Mouse (Mus musculus): ENCODE measurements around the gene Heg1. TPM values are rescaled to one million over a fixed set of nuclear protein-coding genes. Genes with fewer than 3 reads are reported as not detected.

The Heg1 gene
- total and polyA plus RNA-seq, 3 experiments, result 40.8 to 77.1 (median 67.2) TPM

GRCm38 (mm10) chr16:33742233-33742632 is 58.1 kb downstream of the Heg1 start:
- Histone ChIP-seq H3K4me2 (ENCODE audit: insufficient read depth, low read depth, poor library complexity, severe bottlenecking) (no peak overlapping the region), H3K9ac (ENCODE audit: insufficient read depth, low read depth) (no peak overlapping the region), H3K36me3 (replicated peaks in 1 of 2; ENCODE audit: control insufficient read depth in 1 of 2, insufficient read depth in 1 of 2, low read length in 1 of 2) (peaks cover 71 to 84% of the 10 kb centered on the region in 2 experiments), H3K4me3 (replicated peaks in 1 of 3; ENCODE audit: low read depth in 2 of 3, low read length in 2 of 3, poor library complexity in 1 of 3) (no peak overlapping the region), H3K27ac (ENCODE audit: insufficient read depth, low read depth) (peak overlapping the region; percentile 21; the same call in 1 of the 2 replicates), H3K27me3 (replicated peaks) (no peaks in the 10 kb centered on the region), H3K79me2 (replicated peaks; ENCODE audit: control insufficient read depth, extremely low read depth, insufficient read depth, poor library complexity, severe bottlenecking) (peaks cover 9% of the 10 kb centered on the region), H3K4me1 (ENCODE audit: control insufficient read depth in 1 of 2, insufficient read depth in 2 of 2) (peaks cover 29 to 95% of the 10 kb centered on the region in 2 experiments), H3K9me3 (replicated peaks; ENCODE audit: low read length) (no peaks in the 10 kb centered on the region)
- in situ Hi-C loops (cut with MboI; ENCODE audit: low pct_ligation_motif_present, low pct_unique_long_range_greater_than_20kb, low sequenced_read_pairs) (loop anchor here (10.0 kb wide), 1 partner anchor 437 kb away; no protein-coding TSS in a partner anchor), dilution Hi-C loops (cut with MboI; ENCODE audit: extremely low pct_ligation_motif_present, extremely low pct_unique_long_range_greater_than_20kb, low sequenced_read_pairs) (no loop called here)
- no peak for DNase-seq (ENCODE audit: extremely low read depth)
- TF ChIP-seq SMC3 (IDR thresholded peaks at IDR 0.05; ENCODE audit: low read depth, low read length) (no peak), MAZ (IDR thresholded peaks at IDR 0.05; ENCODE audit: low read depth, low read length) (no peak), POLR2AphosphoS2 (IDR thresholded peaks at IDR 0.05; ENCODE audit: low read depth, low read length) (no peak), IRF4 (IDR thresholded peaks at IDR 0.05; ENCODE audit: low read depth, low read length) (no peak), MAX (IDR thresholded peaks at IDR 0.05; ENCODE audit: low read length) (no peak)

GRCm38 (mm10) chr16:33744622-33745419 is 60.7 kb downstream of the Heg1 start:
- dilution Hi-C loops (cut with MboI; ENCODE audit: extremely low pct_ligation_motif_present, extremely low pct_unique_long_range_greater_than_20kb, low sequenced_read_pairs) (no loop called here), in situ Hi-C loops (cut with MboI; ENCODE audit: low pct_ligation_motif_present, low pct_unique_long_range_greater_than_20kb, low sequenced_read_pairs) (loop anchor here (5.0 to 10.0 kb wide), 2 partner anchors 57 to 440 kb away; no protein-coding TSS in a partner anchor)
- Histone ChIP-seq H3K9ac (ENCODE audit: insufficient read depth, low read depth) (no peak overlapping the region; the same call in 1 of the 2 replicates), H3K36me3 (replicated peaks in 1 of 2; ENCODE audit: control insufficient read depth in 1 of 2, insufficient read depth in 1 of 2, low read length in 1 of 2) (peaks cover 73 to 83% of the 10 kb centered on the region in 2 experiments), H3K79me2 (replicated peaks; ENCODE audit: control insufficient read depth, extremely low read depth, insufficient read depth, poor library complexity, severe bottlenecking) (peaks cover 5% of the 10 kb centered on the region), H3K27ac (ENCODE audit: insufficient read depth, low read depth) (peak overlapping the region; percentile 93), H3K4me3 (replicated peaks in 1 of 3; ENCODE audit: low read depth in 2 of 3, low read length in 2 of 3, poor library complexity in 1 of 3) (peak overlapping the region in 1 of 3 experiments; percentile 13), H3K4me2 (ENCODE audit: insufficient read depth, low read depth, poor library complexity, severe bottlenecking) (peak overlapping the region; percentile 78), H3K9me3 (replicated peaks; ENCODE audit: low read length) (no peaks in the 10 kb centered on the region), H3K4me1 (ENCODE audit: control insufficient read depth in 1 of 2, insufficient read depth in 2 of 2) (peaks cover 27 to 81% of the 10 kb centered on the region in 2 experiments), H3K27me3 (replicated peaks) (no peaks in the 10 kb centered on the region)
- peak; percentile 62 for DNase-seq (ENCODE audit: extremely low read depth)
- TF ChIP-seq MEF2A (IDR thresholded peaks at IDR 0.05; ENCODE audit: borderline replicate concordance, low read depth, low read length) (0 out of 2 replicates have a peak, but pooled peaks have one; percentile 34), SMC3 (IDR thresholded peaks at IDR 0.05; ENCODE audit: low read depth, low read length) (peak; percentile 70), ZMIZ1 (IDR thresholded peaks at IDR 0.05; ENCODE audit: low read depth, low read length) (no peak), NELFE (IDR thresholded peaks at IDR 0.05; ENCODE audit: low read depth, low read length) (peak; percentile 40; the same call in 1 of the 2 replicates), RAD21 (IDR thresholded peaks at IDR 0.05; ENCODE audit: low read depth, low read length) (peak; percentile 92), MAFK (IDR thresholded peaks at IDR 0.05; ENCODE audit: insufficient replicate concordance, low read length) (no peak), SIN3A (IDR thresholded peaks at IDR 0.05; ENCODE audit: low read length) (peak; percentile 41; the same call in 1 of the 2 replicates), MXI1 (IDR thresholded peaks at IDR 0.05; ENCODE audit: low read depth, low read length) (no peak), ZC3H11A (IDR thresholded peaks at IDR 0.05; ENCODE audit: low read depth, low read length) (peak; percentile 22; the same call in 1 of the 2 replicates), JUND (conservative IDR thresholded peaks at IDR 0.05; ENCODE audit: low read depth, low read length) (no peak), MYC (IDR thresholded peaks at IDR 0.05; ENCODE audit: low read depth, low read length) (0 out of 2 replicates have a peak, but pooled peaks have one; percentile 45), KAT2A (IDR thresholded peaks at IDR 0.05; ENCODE audit: insufficient replicate concordance, low read length) (no peak), BHLHE40 (IDR thresholded peaks at IDR 0.05; ENCODE audit: low read depth, low read length) (peak; percentile 41; the same call in 1 of the 2 replicates), CTCF (conservative IDR thresholded peaks at IDR 0.05 in 1 of 2, IDR thresholded peaks at IDR 0.05 in 1 of 2; ENCODE audit: low read depth in 2 of 2, low read length in 2 of 2) (peak; percentile 39 to 80), ELF1 (IDR thresholded peaks at IDR 0.05; ENCODE audit: low read depth, low read length) (peak; percentile 32; the same call in 1 of the 2 replicates), IRF4 (IDR thresholded peaks at IDR 0.05; ENCODE audit: low read depth, low read length) (peak; percentile 27; the same call in 1 of the 2 replicates)

Data from CH12.LX (cell line).